Mouse (Mus musculus) ovary, adult 18-20 months (tissue): Measurements from ENCODE around the gene Hnrnph2.

Experiments used
- DNase-seq: peaks from one replicate; pipeline ENCODE4 v3.0.0; 2022; ENCODE audit warnings: low spot score, mixed read lengths

Hnrnph2 gene

GRCm38 (mm10) chrX:134600659-134601379 is at the start of gene Hnrnph2, which contains the start of gene Gla:
Hnrnph2 (plus strand) TSS chrX:134601179.
Gla (minus strand) TSS chrX:134601125.
- DNase-seq = peak; percentile 88

- no peak for DNase-seq
Observed at GRCm38 (mm10) chrX:134553326-134553725, 47.7 kb upstream of the Hnrnph2 start.

GRCm38 (mm10) chrX:134554425-134554824 is 46.6 kb upstream of the Hnrnph2 start:
- DNase-seq = no peak

GRCm38 (mm10) chrX:134564326-134564725 is 36.7 kb upstream of the Hnrnph2 start:
- DNase-seq = no peak

- DNase-seq = no peak
Observed at GRCm38 (mm10) chrX:134566536-134567222, 34.3 kb upstream of the Hnrnph2 start.

GRCm38 (mm10) chrX:134577896-134578295 is 23.1 kb upstream of the Hnrnph2 start:
- no peak for DNase-seq

- DNase-seq = no peak
Observed at GRCm38 (mm10) chrX:134580528-134581305, 20.3 kb upstream of the Hnrnph2 start.

- no peak for DNase-seq
Observed at GRCm38 (mm10) chrX:134582270-134582669, 18.7 kb upstream of the Hnrnph2 start.

- no peak for DNase-seq
Observed at GRCm38 (mm10) chrX:134582888-134583669, 17.9 kb upstream of the Hnrnph2 start, which contains the start of gene Btk. Btk (minus strand) TSS chrX:134583570.

- peak; percentile 86 for DNase-seq
Observed at GRCm38 (mm10) chrX:134585103-134586002, 15.6 kb upstream of the Hnrnph2 start, which contains the start of gene Rpl36a. Rpl36a (plus strand) TSS chrX:134585654.

- DNase-seq = no peak
Observed at GRCm38 (mm10) chrX:134586447-134586846, 14.5 kb upstream of the Hnrnph2 start.

- DNase-seq = no peak
Observed at GRCm38 (mm10) chrX:134588261-134588660, 12.7 kb upstream of the Hnrnph2 start.

GRCm38 (mm10) chrX:134588997-134589396 is 12.0 kb upstream of the Hnrnph2 start:
- DNase-seq = no peak

GRCm38 (mm10) chrX:134589836-134590235 is 11.1 kb upstream of the Hnrnph2 start:
- no peak for DNase-seq

GRCm38 (mm10) chrX:134599922-134600565 is 935 bp upstream of the Hnrnph2 start:
- no peak for DNase-seq

GRCm38 (mm10) chrX:134601380-134602120 is 571 bp downstream of the Hnrnph2 start:
- DNase-seq = no peak

- DNase-seq = no peak
Observed at GRCm38 (mm10) chrX:134609472-134609871, 8.5 kb downstream of the Hnrnph2 start.

- no peak for DNase-seq
Observed at GRCm38 (mm10) chrX:134610984-134611383, 10.0 kb downstream of the Hnrnph2 start.

GRCm38 (mm10) chrX:134612285-134612959 is 11.4 kb downstream of the Hnrnph2 start:
- DNase-seq = peak; percentile 32
